Mouse (Mus musculus) limb, embryonic 14.5 days (tissue): ENCODE measurements at regions not wholly inside any gene's neighbourhood (a gene's known extent, or its start where the extent isn't known, plus 50 kb on each side); places are given as distances from the start of the nearest gene placed in this dataset.

Source experiments
- ATAC-seq: fragments of 200-750 bp; cut with Nextera tagmentation; 2 replicates; pipeline ENCODE4 v1.8.0; 2017; ENCODE audit warnings: low read depth, moderate number of reproducible peaks, moderate TSS enrichment; ENCODE audit not compliant: low FRiP score
- DNase-seq: peaks from one replicate; pipeline ENCODE4 v3.0.0-alpha.2; 2015; ENCODE audit warnings: low spot score
- H3K27ac ChIP-seq: fragments of 300-500 bp; sonication (generic); replicated peaks from 2 replicates; pipeline ENCODE4 v1.5.1; 2014; ENCODE audit warnings: low read depth, mild to moderate bottlenecking, low read length, moderate library complexity, mixed read lengths
- H3K27me3 ChIP-seq: fragments of 300-500 bp; sonication (generic); 2 replicates; pipeline ENCODE4 v1.6.1; 2014; ENCODE audit warnings: low read length, mixed read lengths; ENCODE audit not compliant: control insufficient read depth, insufficient read depth
- H3K36me3 ChIP-seq: fragments of 300-500 bp; sonication (generic); 2 replicates; pipeline ENCODE4 v1.6.1; 2014; ENCODE audit warnings: mild to moderate bottlenecking, low read length, moderate library complexity, mixed read lengths; ENCODE audit not compliant: control insufficient read depth, insufficient read depth
- H3K4me1 ChIP-seq: fragments of 300-500 bp; sonication (generic); 2 replicates; pipeline ENCODE4 v1.6.1; 2014; ENCODE audit warnings: antibody characterized with exemption, low read length, mixed read lengths; ENCODE audit not compliant: control insufficient read depth, insufficient read depth
- H3K4me2 ChIP-seq: fragments of 300-500 bp; sonication (generic); replicated peaks from 2 replicates; pipeline ENCODE4 v1.6.1; 2014; ENCODE audit warnings: low read depth, mild to moderate bottlenecking, low read length, moderate library complexity; ENCODE audit not compliant: severe bottlenecking
- H3K4me3 ChIP-seq: fragments of 300-500 bp; sonication (generic); replicated peaks from 2 replicates; pipeline ENCODE4 v1.5.1; 2014; ENCODE audit warnings: low read length
- H3K9ac ChIP-seq: fragments of 300-500 bp; sonication (generic); 2 replicates; pipeline ENCODE4 v1.6.1; 2014; ENCODE audit warnings: mild to moderate bottlenecking, low read depth, low read length, moderate library complexity; ENCODE audit not compliant: severe bottlenecking
- H3K9me3 ChIP-seq: fragments of 300-500 bp; sonication (generic); 2 replicates; pipeline ENCODE4 v1.6.1; 2016; ENCODE audit warnings: low read length; ENCODE audit not compliant: control insufficient read depth
- POLR2A ChIP-seq: fragments of 200-500 bp; IDR thresholded peaks from 2 replicates; pipeline ENCODE4 v1.8.0; 2012; ENCODE audit warnings: inconsistent platforms, mild to moderate bottlenecking, moderate library complexity, borderline replicate concordance; ENCODE audit not compliant: insufficient read depth, insufficient read length; ENCODE audit errors: extremely low read depth
- WGBS: fragments of 180-500 bp; shearing (Covaris S2); extraction: QIAGEN DNeasy Blood & Tissue Kit; methylation state at CpG from one replicate; pipeline ENCODE4 v1.1.7; 2014; 5-methylcytosine and 5-hydroxymethylcytosine counted together

GRCm38 (mm10) chr6:27029008-27029407 lies 1106.0 kb downstream of the Grm8 start:
- H3K27me3 ChIP-seq: no peaks in the 10 kb centered on the region
- H3K4me3 ChIP-seq: no peak overlapping the region
- no peak for TF ChIP-seq POLR2A
- no peak overlapping the region for H3K4me2 ChIP-seq
- no peaks in the 10 kb centered on the region for H3K36me3 ChIP-seq
- WGBS: 66% methylated on average over 2 of the region's 2 CpGs
- no peak overlapping the region for H3K27ac ChIP-seq
- DNase-seq: no peak
- H3K4me1 ChIP-seq: no peaks in the 10 kb centered on the region
- H3K9me3 ChIP-seq: no peaks in the 10 kb centered on the region
- ATAC-seq: no peak
- no peak overlapping the region for H3K9ac ChIP-seq

- Histone ChIP-seq H3K4me1 (no peaks in the 10 kb centered on the region), H3K4me2 (no peak overlapping the region), H3K9ac (no peak overlapping the region), H3K27me3 (no peaks in the 10 kb centered on the region), H3K27ac (no peak overlapping the region), H3K9me3 (no peaks in the 10 kb centered on the region), H3K4me3 (no peak overlapping the region), H3K36me3 (no peaks in the 10 kb centered on the region)
- no peak for DNase-seq
- TF ChIP-seq POLR2A: no peak
- 69% methylated on average over 2 of the region's 2 CpGs for WGBS
- no peak for ATAC-seq
These were observed 1106.6 kb downstream of the Grm8 start for GRCm38 (mm10) chr6:27028377-27028776.

- 64% methylated on average over 2 of the region's 2 CpGs for WGBS
- Histone ChIP-seq H3K36me3 (no peaks in the 10 kb centered on the region), H3K4me1 (no peaks in the 10 kb centered on the region), H3K9ac (no peak overlapping the region), H3K4me2 (no peak overlapping the region), H3K27me3 (no peaks in the 10 kb centered on the region), H3K9me3 (no peaks in the 10 kb centered on the region), H3K27ac (no peak overlapping the region), H3K4me3 (no peak overlapping the region)
- ATAC-seq (no peak), DNase-seq (no peak)
- TF ChIP-seq POLR2A: no peak
These were observed 1113.3 kb downstream of the Grm8 start for GRCm38 (mm10) chr6:27021697-27022096.

GRCm38 (mm10) chr6:27014475-27014874 lies 1120.5 kb downstream of the Grm8 start:
- H3K36me3 ChIP-seq: no peaks in the 10 kb centered on the region
- no peak overlapping the region for H3K9ac ChIP-seq
- no peak overlapping the region for H3K4me2 ChIP-seq
- H3K4me3 ChIP-seq: no peak overlapping the region
- no peak for TF ChIP-seq POLR2A
- peak; percentile 4 for DNase-seq
- ATAC-seq: no peak
- H3K9me3 ChIP-seq: no peaks in the 10 kb centered on the region
- no peaks in the 10 kb centered on the region for H3K27me3 ChIP-seq
- H3K27ac ChIP-seq: no peak overlapping the region
- no peaks in the 10 kb centered on the region for H3K4me1 ChIP-seq

- Histone ChIP-seq H3K27me3 (no peaks in the 10 kb centered on the region), H3K9ac (no peak overlapping the region), H3K27ac (no peak overlapping the region), H3K9me3 (no peaks in the 10 kb centered on the region), H3K4me1 (no peaks in the 10 kb centered on the region), H3K36me3 (no peaks in the 10 kb centered on the region), H3K4me2 (no peak overlapping the region), H3K4me3 (no peak overlapping the region)
- no peak for TF ChIP-seq POLR2A
- WGBS: 71% methylated on average over 3 of the region's 3 CpGs
- ATAC-seq (no peak), DNase-seq (no peak)
These were observed 1158.4 kb downstream of the Grm8 start for GRCm38 (mm10) chr6:26976613-26977012.

- no peak for TF ChIP-seq POLR2A
- ATAC-seq (no peak), DNase-seq (no peak)
- H3K27ac ChIP-seq: no peak overlapping the region
- no peak overlapping the region for H3K4me3 ChIP-seq
- H3K4me1 ChIP-seq: no peaks in the 10 kb centered on the region
- H3K4me2 ChIP-seq: no peak overlapping the region
- H3K9me3 ChIP-seq: no peaks in the 10 kb centered on the region
- 0% methylated on average over 1 of the region's 1 CpGs for WGBS
- no peaks in the 10 kb centered on the region for H3K27me3 ChIP-seq
- no peak overlapping the region for H3K9ac ChIP-seq
- no peaks in the 10 kb centered on the region for H3K36me3 ChIP-seq
These were observed 1140.1 kb upstream of the Pot1a start for GRCm38 (mm10) chr6:26949166-26949565.
